Mouse (Mus musculus) T-cell, adult 2 months (primary cell): ENCODE results near the gene P4htm.

ENCODE experiments used
- DNase-seq: peaks from one replicate; pipeline ENCODE4 v3.0.0; 2022; ENCODE audit warnings: low spot score

The P4htm gene

DNA sequence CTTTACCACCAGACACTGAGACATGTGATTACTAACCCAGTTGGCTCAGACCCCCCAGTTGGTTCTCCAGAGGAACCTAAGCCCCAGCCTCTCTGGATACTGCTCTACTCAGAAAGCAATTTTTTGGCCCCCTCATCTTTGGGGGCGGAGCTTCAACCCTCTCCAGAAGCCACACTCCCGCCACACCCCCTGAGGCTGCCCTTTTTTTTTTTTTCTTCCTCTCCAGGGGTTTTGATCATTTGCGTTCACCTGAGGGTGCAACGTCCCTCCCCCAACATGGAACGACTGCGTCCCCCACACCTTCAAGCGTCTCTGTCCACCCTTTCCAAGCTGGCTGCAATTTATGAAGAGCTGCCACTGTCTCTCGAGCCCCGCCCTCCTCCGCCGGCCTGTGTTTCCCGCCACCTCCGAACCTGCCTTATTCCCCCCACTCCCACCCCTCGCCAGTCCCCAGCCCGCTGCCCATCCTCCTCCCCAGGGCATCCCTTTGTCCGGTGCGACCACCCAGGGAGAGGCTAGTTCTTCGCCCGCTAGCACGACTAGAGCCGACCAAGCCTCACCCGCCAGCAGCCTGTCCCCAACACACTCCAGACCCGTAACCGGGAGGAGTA, 19.4 kb downstream of the P4htm start:
- peak; percentile 24 for DNase-seq

DNA sequence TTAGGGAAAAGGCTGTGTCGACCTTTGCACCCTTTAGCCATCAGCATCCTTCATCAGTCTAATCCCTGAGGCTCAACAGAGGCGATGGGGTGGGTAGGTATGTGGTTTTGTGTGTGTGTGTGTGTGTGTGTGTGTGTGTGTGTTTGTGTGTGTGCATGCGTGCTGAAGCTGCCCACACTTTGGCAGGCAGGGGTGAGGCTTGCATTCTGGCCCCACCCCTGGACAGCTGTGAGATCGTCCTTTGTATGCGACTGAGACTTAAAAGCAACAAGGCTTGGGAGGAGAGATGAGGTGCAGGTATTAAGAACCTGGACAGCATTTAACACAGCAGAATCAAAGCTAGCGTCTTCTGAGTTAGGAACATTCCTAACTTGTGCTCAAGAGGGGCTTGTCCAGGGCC, 20.4 kb downstream of the P4htm start:
- DNase-seq, result no peak

- no peak for DNase-seq
Measured at GRCm38 (mm10) chr9:108575321-108576297, 21.9 kb downstream of the P4htm start.

- no peak for DNase-seq
Measured at GRCm38 (mm10) chr9:108574921-108575320, 22.5 kb downstream of the P4htm start.

- peak; percentile 63 for DNase-seq
Measured at GRCm38 (mm10) chr9:108573774-108574690, 23.4 kb downstream of the P4htm start.

- DNase-seq, result no peak
Measured at GRCm38 (mm10) chr9:108572321-108572720, 25.1 kb downstream of the P4htm start.

DNA sequence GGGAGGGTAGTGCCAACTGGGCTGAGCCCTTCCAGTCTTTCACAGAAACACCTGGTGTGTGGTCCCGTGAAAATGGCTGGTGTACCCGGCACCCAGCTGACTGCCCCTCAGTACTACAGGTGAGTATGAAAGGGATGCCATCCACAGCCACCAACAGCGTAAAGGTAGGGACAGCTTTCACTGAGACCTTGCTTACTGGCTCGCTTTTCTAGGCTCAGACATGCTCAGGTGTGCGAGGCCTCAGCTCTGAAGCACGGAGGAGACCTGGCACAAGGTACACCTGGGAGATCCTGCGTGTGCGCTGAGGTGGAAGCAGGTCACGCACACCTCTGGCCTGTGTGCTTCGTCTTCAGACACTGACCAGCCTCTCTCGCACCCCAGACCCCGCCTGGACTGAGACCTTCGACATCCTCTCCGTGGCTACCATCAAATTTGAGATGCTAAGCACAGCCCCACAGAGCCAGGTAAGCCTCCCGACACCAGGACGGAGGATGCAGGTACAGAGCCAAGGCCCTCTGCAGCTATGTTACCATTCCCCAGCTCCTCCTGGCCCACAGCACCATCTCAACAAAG, 26.0 kb downstream of the P4htm start:
- DNase-seq, result no peak

GRCm38 (mm10) chr9:108570207-108570896, 27.1 kb downstream of the P4htm start:
- DNase-seq, result peak; percentile 83

DNA sequence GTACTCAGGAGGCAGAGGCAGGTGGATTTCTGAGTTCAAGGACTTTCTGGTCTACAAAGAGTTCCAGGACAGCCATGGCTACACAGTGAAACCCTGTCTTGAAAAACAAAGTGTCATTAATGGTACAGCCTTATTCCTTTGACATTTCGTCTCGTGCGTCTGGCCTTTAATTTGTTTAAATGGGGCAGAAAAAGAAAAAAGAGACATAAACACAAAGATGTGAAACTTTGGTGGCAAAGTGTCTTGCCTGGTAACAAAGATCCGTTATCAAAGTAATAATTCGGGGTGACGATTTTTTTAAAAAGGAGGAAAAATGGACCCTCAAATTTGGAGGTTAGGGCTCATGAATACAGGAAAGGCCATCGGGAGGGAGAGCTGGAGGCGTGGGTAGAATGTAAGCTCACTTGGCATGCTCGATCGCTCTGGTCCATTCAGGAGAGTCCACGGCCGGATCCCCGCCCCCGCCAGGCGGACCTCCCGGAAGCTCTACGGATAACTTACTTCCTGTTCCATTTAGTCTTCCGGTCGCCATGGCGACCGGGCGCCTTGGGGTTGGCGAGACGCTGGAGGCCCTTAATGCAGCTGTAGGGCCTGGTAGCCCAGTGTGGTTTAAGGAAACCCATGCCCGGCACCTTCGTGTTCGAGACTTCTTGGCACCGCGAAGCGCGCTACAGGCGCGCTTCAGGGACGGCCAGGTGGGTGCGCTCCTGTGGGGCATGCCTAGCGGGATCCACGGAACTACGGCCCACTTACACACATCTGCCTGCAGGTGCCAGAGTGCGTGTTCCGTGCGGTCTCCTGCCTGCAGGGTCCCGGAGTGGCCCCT, 27.9 kb downstream of the P4htm start, which contains the start of gene Dalrd3:
Dalrd3 (plus strand) TSS at position 506 of the 826 bp plus-strand sequence.
- peak; percentile 86 for DNase-seq

DNA sequence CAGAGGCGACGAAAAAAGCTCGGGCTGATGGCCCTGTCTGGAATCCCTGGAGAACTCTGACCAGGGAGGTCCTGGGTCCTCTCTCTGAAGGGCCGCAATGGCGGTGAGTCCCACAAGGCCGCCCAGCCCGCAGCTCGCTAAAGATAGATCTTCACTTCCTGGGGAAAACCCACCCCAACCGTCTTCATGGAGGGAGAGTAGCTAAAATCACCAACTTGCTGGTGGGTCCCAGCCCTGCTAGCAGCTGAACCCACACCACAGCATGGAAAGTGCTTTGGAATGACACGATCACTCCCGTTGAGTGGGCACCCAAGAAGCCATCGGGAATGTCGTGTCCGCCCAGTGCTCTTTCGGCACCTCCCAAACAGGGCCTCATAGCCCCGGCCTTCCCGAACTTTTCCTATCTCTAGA, 29.0 kb downstream of the P4htm start:
- DNase-seq, result no peak

GRCm38 (mm10) chr9:108567931-108568419, 29.5 kb downstream of the P4htm start:
- DNase-seq, result no peak

DNA sequence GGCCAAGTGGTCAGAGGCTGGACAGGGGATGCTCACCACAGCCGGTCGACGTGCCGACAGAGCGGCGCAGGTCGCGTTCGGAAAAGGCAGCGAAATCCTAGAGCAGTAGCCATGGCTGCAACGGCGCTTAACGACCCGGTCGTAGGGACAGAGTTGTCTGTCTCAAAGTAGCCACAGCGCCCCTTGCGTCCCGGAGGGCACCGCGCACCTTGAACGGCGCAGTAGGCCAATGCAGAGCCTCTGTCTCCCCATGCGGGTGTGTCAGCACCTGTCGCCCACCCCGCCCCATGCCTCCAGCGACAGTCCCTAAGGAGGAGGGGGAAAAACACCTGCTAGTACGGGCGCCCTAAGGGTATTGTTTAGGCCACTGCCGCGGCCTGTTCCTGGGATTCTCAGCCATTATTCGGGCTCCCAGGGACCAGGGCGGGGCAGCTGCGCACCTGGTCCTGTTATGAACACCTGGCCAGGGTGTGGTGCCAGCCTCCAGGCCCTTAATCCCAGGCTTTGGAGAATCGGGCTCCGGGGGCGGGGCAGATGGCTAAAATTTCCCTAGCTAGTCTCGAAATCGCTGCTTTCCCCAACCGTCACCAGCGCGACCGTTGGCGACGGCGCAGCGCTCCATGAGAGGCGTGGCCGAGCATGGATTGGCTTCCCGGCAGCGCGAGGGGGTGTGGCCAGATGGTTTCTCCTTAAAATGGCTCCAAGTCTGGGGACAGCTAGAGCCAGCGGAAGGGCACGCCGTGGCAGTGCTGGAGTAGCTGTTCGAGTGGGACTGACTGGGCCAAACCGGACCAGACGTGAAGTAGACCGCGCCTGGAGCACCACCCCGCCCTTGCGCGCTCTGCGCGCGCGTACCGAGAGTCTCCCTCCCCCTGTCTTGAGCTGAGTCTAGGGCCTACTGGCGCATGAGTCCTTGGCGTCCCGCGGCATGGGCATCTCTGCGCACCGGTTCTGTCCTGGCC, 30.4 kb downstream of the P4htm start, which contains the start of gene Ndufaf3:
Ndufaf3 (minus strand) TSS at position 620 of the 962 bp plus-strand sequence.
- DNase-seq, result peak; percentile 94

- no peak for DNase-seq
Measured at GRCm38 (mm10) chr9:108565881-108566814, 31.3 kb downstream of the P4htm start.

DNA sequence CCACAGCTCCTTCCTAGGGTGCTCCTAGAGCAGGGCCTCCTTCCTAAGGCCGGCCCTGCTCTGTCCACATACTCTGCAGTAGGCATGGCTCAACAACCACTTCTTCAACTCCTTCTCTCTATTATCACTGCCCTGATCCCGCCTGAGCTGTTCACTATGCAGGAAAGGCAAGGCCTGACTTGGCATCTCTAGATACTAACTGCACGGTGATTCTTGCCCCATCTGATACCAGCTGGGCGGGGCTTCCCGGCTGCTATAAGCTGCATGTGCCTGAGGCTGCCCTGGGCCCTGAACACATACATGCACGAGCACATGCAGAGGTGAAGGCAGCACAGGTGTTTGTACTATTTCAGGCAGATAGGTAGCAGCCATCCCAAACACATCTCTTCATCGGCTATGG, 33.3 kb downstream of the P4htm start:
- no peak for DNase-seq

DNA sequence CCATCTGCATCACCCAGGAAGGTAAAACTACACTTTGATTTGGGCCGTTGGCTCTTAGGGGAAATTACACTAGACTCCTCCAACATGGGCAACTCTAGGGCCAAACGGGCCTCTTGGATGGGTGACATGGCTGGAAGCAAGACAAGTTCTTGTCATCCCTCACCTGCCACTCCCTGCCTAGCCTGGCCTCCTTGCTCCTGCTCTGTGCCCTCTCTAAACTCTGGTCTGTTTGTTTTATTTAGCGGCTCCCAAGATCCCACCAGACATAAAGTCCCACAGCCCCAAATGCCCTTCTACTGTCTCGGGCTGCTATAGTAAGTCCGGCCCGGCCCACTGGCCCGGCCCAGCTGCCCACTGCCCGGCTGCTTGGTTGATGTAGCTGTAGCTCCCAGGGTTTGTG, 33.8 kb downstream of the P4htm start:
- no peak for DNase-seq

- peak; percentile 97 for DNase-seq
Measured at GRCm38 (mm10) chr9:108560227-108560841, 37.1 kb downstream of the P4htm start, which contains the start of gene Impdh2. Impdh2 (plus strand) TSS chr9:108560286.

DNA sequence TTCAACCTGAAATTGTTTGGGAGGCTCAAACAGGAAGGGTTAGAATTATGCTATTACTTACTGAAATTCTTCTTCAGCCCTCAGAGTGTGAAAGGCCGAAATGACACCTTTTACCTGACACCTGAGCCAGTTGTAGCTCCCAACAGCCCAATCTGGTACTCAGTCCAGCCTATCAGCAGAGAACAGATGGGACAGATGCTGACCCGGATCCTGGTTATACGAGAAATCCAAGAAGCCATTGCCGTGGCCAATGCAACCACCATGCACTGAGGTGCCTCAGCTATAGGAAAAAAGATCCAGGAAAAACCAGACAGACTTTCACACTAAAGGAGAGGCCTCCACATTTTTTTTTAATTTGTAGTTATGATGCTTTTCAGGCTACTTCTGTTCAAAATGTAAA, 38.3 kb downstream of the P4htm start:
- DNase-seq, result no peak
